Mouse (Mus musculus): ENCODE measurements around the gene Smad1.
A peak's percentile ranks its signal among the peaks of the same experiment; 100 is the strongest.
"Not testable (repeated sequence)": the region's sequence is repeated elsewhere in the genome, so short reads cannot be mapped to it uniquely, and the experiment has no call there.

The Smad1 gene

GRCm38 (mm10) chr8:79398994-79399650 is at the start of gene Smad1:
Gene Smad1 (minus strand): TSS chr8:79399518.
- DNase-seq (ENCODE audit: low read depth, low spot score): peak; percentile 89

GRCm38 (mm10) chr8:79447260-79447853 is 48.0 kb upstream of the Smad1 start:
- no peak for DNase-seq (ENCODE audit: low read depth, low spot score)

GRCm38 (mm10) chr8:79443460-79444098 is 44.3 kb upstream of the Smad1 start:
- DNase-seq (ENCODE audit: low read depth, low spot score): no peak

- no peak for DNase-seq (ENCODE audit: low read depth, low spot score)
Measured at GRCm38 (mm10) chr8:79433953-79434500, 34.7 kb upstream of the Smad1 start.

DNA sequence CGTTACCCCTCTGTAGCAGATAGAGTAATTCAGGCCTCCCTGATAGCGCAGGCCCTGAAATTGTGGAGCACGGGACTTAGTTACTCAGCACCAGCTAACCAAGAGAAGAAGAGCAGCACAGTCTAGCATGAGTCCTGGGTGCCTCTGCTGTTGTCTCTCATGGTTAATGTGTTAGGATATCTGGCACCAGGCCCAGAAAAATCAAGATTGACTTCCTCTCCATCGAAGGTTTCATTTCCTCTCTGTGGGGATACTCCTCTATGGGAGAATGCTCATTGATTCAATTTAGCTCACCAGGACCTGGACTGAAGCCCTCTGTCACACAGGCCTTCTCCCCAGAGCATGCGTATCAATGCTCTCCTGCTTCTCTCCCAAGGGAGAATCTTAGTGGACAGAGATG is 15.6 kb upstream of the Smad1 start:
- no peak for DNase-seq (ENCODE audit: low read depth, low spot score)

GRCm38 (mm10) chr8:79410501-79410900 is 11.2 kb upstream of the Smad1 start:
- DNase-seq (ENCODE audit: low read depth, low spot score): no peak

DNA sequence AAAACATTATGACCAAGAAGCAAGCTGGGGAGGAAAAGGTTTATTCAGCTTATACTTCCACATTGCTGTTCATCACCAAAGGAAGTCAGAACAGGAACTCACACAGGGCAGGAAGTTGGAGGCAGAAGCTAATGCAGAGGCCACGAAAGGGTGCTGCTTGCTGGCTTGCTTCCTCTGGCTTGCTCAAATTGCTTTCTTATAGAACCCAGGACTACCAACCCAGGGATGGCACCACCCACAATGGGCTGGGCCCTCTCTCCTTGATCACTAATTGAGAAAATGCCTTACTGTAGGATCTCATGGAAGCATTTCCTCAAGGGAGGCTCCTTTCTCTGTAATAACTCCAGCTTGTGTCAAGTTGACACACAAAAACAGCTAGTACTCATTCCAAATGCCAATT is 8.0 kb upstream of the Smad1 start:
- DNase-seq (ENCODE audit: low read depth, low spot score): not testable (repeated sequence)

GRCm38 (mm10) chr8:79404895-79405557 is 5.7 kb upstream of the Smad1 start:
- no peak for DNase-seq (ENCODE audit: low read depth, low spot score)

- no peak for DNase-seq (ENCODE audit: low read depth, low spot score)
Measured at GRCm38 (mm10) chr8:79400671-79401070, 1.4 kb upstream of the Smad1 start.

DNA sequence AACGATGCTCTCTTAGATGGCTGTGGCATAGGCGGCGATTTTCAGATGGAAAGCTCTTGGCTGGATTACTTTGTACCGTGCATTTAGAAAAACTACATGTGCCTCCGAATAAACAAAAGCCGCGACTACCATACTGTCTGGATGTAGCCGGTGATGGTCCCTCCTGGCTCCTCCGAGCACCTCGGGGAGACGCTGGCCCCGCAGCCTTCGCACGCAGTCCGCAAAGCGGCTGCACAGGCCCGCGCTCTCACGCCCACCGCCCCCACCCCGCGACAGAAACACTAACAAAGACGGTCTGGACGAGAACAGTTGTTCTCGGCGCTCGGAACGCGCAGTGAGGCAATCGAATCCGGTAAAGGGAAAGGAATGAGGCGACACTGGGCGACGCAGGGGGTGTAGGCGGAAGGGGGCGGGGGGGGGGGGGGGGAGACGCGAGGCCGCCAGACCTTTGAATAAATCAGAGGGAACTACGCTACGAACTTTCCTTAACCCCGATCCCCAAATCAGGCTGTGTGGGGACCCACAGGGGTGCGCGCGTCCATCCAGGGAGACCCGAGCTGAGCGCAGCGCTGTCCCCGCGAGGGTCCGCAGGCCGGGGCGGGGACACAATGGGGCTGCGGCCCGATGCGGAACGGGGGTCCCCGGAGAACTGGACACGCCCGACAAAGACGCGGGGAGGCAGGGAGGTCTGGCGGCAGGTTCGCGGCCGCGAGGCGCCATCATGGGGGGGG is 902 bp downstream of the Smad1 start:
- no peak for DNase-seq (ENCODE audit: low read depth, low spot score)

- DNase-seq (ENCODE audit: low read depth, low spot score): no peak
Measured at GRCm38 (mm10) chr8:79397705-79398250, 1.5 kb downstream of the Smad1 start.

DNA sequence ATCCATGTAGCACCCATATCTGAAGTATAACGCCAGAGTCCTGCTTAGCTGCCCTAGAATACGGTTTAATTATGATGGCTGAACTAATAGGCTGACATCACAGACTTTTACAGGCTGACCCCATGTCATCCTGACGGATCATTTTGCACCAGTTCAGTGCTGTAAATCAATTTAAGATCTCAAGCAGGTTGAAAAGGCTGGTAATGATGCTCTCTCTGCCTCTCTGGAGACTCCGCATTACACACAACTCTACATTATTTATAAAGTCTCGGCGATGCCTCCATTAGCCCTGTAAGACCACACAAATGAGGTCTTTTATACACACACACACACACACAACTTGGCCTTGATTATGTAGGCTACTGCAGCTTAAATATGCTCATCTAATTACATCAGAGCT is 2.4 kb downstream of the Smad1 start:
- DNase-seq (ENCODE audit: low read depth, low spot score): no peak

GRCm38 (mm10) chr8:79394009-79394408 is 5.3 kb downstream of the Smad1 start:
- no peak for DNase-seq (ENCODE audit: low read depth, low spot score)

GRCm38 (mm10) chr8:79393215-79393614 is 6.1 kb downstream of the Smad1 start:
- DNase-seq (ENCODE audit: low read depth, low spot score): no peak

- no peak for DNase-seq (ENCODE audit: low read depth, low spot score)
Measured at GRCm38 (mm10) chr8:79392649-79393048, 6.7 kb downstream of the Smad1 start.

DNA sequence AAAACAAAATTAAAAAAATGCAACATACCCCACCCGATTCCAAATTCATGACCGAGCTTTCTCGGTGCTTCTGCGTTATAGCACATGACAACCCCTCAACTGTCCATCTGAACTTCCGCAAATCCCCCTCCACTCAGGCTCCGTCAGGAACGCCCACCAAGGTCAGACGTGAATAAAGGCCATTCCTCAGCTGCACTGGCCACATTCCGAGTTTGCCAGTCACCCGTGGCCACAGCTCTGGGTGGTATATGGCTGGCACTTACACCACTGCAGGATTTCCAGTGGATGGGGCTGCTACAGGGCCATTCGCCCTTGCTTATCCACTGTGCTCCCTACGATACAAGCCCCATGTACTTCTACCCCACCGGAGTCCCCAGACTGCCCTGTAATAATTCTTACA is 7.9 kb downstream of the Smad1 start:
- DNase-seq (ENCODE audit: low read depth, low spot score): no peak

DNA sequence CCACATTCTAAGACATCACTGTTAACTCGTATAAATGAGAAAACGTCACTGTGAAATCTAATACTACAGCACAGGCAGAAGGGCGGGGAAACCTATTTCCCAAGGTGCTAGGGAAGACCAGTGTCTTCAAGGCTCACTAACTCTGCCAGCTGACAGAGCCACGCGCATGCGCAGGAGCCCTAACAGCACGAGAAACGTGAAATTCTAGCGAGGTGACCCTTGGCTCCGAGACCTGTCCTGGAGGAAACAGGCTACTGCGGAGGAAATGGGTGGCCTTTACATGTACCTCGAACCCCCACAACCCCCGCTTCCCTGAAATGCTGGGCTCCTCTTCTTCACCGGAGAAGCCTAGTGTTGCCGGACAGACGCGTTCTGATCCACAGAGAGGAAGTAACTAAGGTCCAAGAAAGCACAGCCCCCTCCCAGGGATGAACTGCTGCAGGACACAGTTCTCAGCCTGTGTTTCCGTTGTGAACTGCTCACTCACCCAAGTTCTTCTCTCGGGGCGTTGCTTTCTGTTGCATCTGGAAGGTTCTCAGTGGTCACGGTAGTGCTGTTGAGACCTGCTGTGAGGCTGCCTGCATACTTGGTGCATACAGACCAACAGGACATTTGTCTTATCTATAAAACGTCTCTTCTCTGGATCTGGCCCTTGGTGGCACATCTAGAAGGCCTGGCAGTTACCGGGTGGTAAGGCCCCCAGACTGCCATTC is 10.1 kb downstream of the Smad1 start:
- DNase-seq (ENCODE audit: low read depth, low spot score): no peak

DNA sequence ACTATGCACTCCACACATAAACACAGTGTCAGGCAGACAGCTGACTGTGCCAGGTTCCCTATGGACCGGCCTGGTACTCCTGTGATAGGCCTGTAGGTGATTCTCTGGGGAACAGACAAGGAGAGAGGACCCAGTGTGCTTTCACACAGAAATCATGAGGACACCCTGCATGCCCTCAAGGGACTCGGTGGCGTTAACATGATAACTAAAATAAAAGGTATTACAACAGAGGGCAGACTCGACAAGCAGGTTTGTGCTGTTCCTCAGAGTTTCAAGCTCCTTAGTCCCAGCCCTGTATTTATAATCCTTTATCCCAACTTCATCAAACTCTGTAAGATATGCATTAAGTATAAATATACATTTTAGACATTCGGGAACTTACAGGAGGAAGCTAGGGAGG is 12.5 kb downstream of the Smad1 start:
- DNase-seq (ENCODE audit: low read depth, low spot score): no peak

DNA sequence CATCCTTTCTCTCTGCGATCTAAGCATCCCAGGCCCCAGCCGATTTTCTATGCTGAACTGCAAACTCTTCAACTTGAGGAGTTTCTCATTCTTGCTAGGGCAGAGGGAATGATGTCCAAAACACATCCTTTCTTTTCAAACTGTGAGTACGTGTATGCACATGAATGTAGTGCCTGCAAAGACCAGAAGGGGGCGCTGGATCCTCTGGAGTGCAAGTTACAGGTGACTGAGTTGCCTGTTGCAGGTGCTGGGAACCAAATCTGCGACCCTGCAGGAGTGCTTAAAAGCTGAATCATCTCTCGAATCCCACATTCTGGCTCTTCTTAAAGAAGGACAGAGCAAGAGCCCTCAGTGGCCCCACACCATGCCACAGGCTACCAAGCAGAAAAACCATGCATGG is 13.0 kb downstream of the Smad1 start:
- DNase-seq (ENCODE audit: low read depth, low spot score): no peak
